Mouse (Mus musculus) CH12.LX (cell line): Measurements from ENCODE around the gene Kif5c. TPM values are rescaled to one million over a fixed set of nuclear protein-coding genes. Genes with fewer than 3 reads are reported as not detected.

Experiments used
- DNase-seq: peaks from one replicate; pipeline ENCODE4 v3.0.0-alpha.2; 2013; ENCODE audit errors: extremely low read depth
- H3K27ac ChIP-seq: 2 replicates; pipeline ENCODE4 v1.5.1; 2012; ENCODE audit warnings: low read depth, mild to moderate bottlenecking, control low read depth, moderate library complexity; ENCODE audit not compliant: insufficient read depth
- H3K27me3 ChIP-seq: replicated peaks from 2 replicates; pipeline ENCODE3; 2012; ENCODE audit warnings: inconsistent platforms
- H3K36me3 ChIP-seq, 2 experiments: replicated peaks in 1 of 2; 2 replicates each; pipeline versions ENCODE3 to v1.6.1; 2012; ENCODE audit warnings: inconsistent platforms in 1 of 2, low read length in 1 of 2, mild to moderate bottlenecking in 1 of 2, mixed read lengths in 1 of 2, moderate library complexity in 1 of 2; ENCODE audit not compliant: control insufficient read depth in 1 of 2, insufficient read depth in 1 of 2
- H3K4me1 ChIP-seq, 2 experiments: 2 replicates each; pipeline ENCODE4 v1.6.1; 2012; ENCODE audit warnings: inconsistent platforms in 1 of 2, moderate library complexity in 1 of 2; ENCODE audit not compliant: insufficient read depth in 2 of 2, control insufficient read depth in 1 of 2
- H3K4me2 ChIP-seq: 2 replicates; pipeline ENCODE4 v1.6.1; 2012; ENCODE audit warnings: low read depth, mild to moderate bottlenecking, control low read depth; ENCODE audit not compliant: poor library complexity, insufficient read depth, severe bottlenecking
- H3K4me3 ChIP-seq, 3 experiments: fragments of 150-350 bp in 1 of 3; sonication (generic) in 1 of 3; replicated peaks in 1 of 3; 2 replicates each; pipeline versions ENCODE3 to v1.5.1; 2011 to 2012; ENCODE audit warnings: low read depth in 2 of 3, low read length in 2 of 3, mild to moderate bottlenecking in 2 of 3, moderate library complexity in 2 of 3, control low read depth in 1 of 3, improper control_type of control experiment in 1 of 3, inconsistent platforms in 1 of 3, mixed read lengths in 1 of 3; ENCODE audit not compliant: poor library complexity in 1 of 3
- H3K79me2 ChIP-seq: replicated peaks from 2 replicates; pipeline ENCODE4 v1.6.1; 2012; ENCODE audit warnings: mild to moderate bottlenecking, moderate library complexity; ENCODE audit not compliant: control insufficient read depth, poor library complexity, insufficient read depth, severe bottlenecking; ENCODE audit errors: extremely low read depth
- H3K9ac ChIP-seq: 2 replicates; pipeline ENCODE4 v1.6.1; 2012; ENCODE audit warnings: low read depth, mild to moderate bottlenecking, control low read depth, moderate library complexity; ENCODE audit not compliant: insufficient read depth
- H3K9me3 ChIP-seq: replicated peaks from 2 replicates; pipeline ENCODE3; 2012; ENCODE audit warnings: low read length, inconsistent platforms, mixed read lengths
- CHD1 ChIP-seq: IDR thresholded peaks from 2 replicates; pipeline ENCODE4 v1.6.1; 2012; ENCODE audit warnings: low read depth, low read length, improper control_type of control experiment, inconsistent platforms
- CHD2 ChIP-seq: IDR thresholded peaks from 2 replicates; pipeline ENCODE4 v1.6.1; 2011; ENCODE audit warnings: low read length, improper control_type of control experiment
- E2F4 ChIP-seq: IDR thresholded peaks from 2 replicates; pipeline ENCODE4 v1.6.1; 2011; ENCODE audit warnings: low read depth, low read length, improper control_type of control experiment; ENCODE audit not compliant: insufficient replicate concordance
- ELF1 ChIP-seq: IDR thresholded peaks from 2 replicates; pipeline ENCODE4 v1.6.1; 2014; ENCODE audit warnings: low read depth, mild to moderate bottlenecking, inconsistent platforms, low read length, improper control_type of control experiment
- EP300 ChIP-seq: IDR thresholded peaks from 2 replicates; pipeline ENCODE4 v1.6.1; 2011; ENCODE audit warnings: low read length, improper control_type of control experiment
- ETS1 ChIP-seq: conservative IDR thresholded peaks from 2 replicates; pipeline ENCODE4 v1.6.1; 2012; ENCODE audit warnings: low read depth, mild to moderate bottlenecking, inconsistent platforms, low read length, improper control_type of control experiment, moderate library complexity
- HCFC1 ChIP-seq: IDR thresholded peaks from 2 replicates; pipeline ENCODE4 v1.6.1; 2012; ENCODE audit warnings: low read depth, mild to moderate bottlenecking, inconsistent platforms, low read length, improper control_type of control experiment
- IRF4 ChIP-seq: IDR thresholded peaks from 2 replicates; pipeline ENCODE4 v1.6.1; 2014; ENCODE audit warnings: low read depth, mild to moderate bottlenecking, inconsistent platforms, low read length, improper control_type of control experiment
- JUN ChIP-seq: IDR thresholded peaks from 2 replicates; pipeline ENCODE4 v1.6.1; 2011; ENCODE audit warnings: low read depth, mild to moderate bottlenecking, low read length, improper control_type of control experiment, moderate library complexity; ENCODE audit not compliant: insufficient read depth
- KAT2A ChIP-seq: IDR thresholded peaks from 2 replicates; pipeline ENCODE4 v1.6.1; 2012; ENCODE audit warnings: low read length, improper control_type of control experiment, inconsistent platforms; ENCODE audit not compliant: insufficient replicate concordance
- MAFK ChIP-seq: IDR thresholded peaks from 2 replicates; pipeline ENCODE4 v1.6.1; 2011; ENCODE audit warnings: low read length, improper control_type of control experiment; ENCODE audit not compliant: insufficient replicate concordance
- MAX ChIP-seq: IDR thresholded peaks from 2 replicates; pipeline ENCODE4 v1.6.1; 2011; ENCODE audit warnings: low read length, improper control_type of control experiment
- MEF2A ChIP-seq: IDR thresholded peaks from 2 replicates; pipeline ENCODE4 v1.6.1; 2014; ENCODE audit warnings: low read depth, mild to moderate bottlenecking, inconsistent platforms, low read length, improper control_type of control experiment, borderline replicate concordance
- MXI1 ChIP-seq: IDR thresholded peaks from 2 replicates; pipeline ENCODE4 v1.6.1; 2011; ENCODE audit warnings: mild to moderate bottlenecking, low read depth, low read length, improper control_type of control experiment
- RCOR1 ChIP-seq: conservative IDR thresholded peaks from 2 replicates; pipeline ENCODE4 v1.6.1; 2012; ENCODE audit warnings: low read depth, mild to moderate bottlenecking, inconsistent platforms, low read length, improper control_type of control experiment
- SIN3A ChIP-seq: IDR thresholded peaks from 2 replicates; pipeline ENCODE4 v1.6.1; 2012; ENCODE audit warnings: low read length, improper control_type of control experiment, inconsistent platforms
- TCF12 ChIP-seq: IDR thresholded peaks from 2 replicates; pipeline ENCODE4 v1.6.1; 2014; ENCODE audit warnings: low read depth, mild to moderate bottlenecking, inconsistent platforms, low read length, improper control_type of control experiment
- UBTF ChIP-seq: IDR thresholded peaks from 2 replicates; pipeline ENCODE4 v1.6.1; 2012; ENCODE audit warnings: low read depth, mild to moderate bottlenecking, inconsistent platforms, low read length, improper control_type of control experiment, moderate library complexity
- USF1 ChIP-seq: IDR thresholded peaks from 2 replicates; pipeline ENCODE4 v1.6.1; 2014; ENCODE audit warnings: low read depth, mild to moderate bottlenecking, inconsistent platforms, low read length, improper control_type of control experiment
- USF2 ChIP-seq: conservative IDR thresholded peaks from 2 replicates; pipeline ENCODE4 v1.6.1; 2011; ENCODE audit warnings: low read depth, low read length, improper control_type of control experiment
- ZKSCAN1 ChIP-seq: IDR thresholded peaks from 2 replicates; pipeline ENCODE4 v1.6.1; 2012; ENCODE audit warnings: low read depth, inconsistent platforms, low read length, improper control_type of control experiment, borderline replicate concordance
- dilution Hi-C: fragments of 300-500 bp; cut with MboI; formaldehyde crosslinking; loops from 2 replicates; pipeline ENCODE4 v1.14.3; 2020; ENCODE audit warnings: low sequenced_read_pairs; ENCODE audit not compliant: extremely low pct_unique_long_range_greater_than_20kb, extremely low pct_ligation_motif_present
- in situ Hi-C: fragments of 300-500 bp; cut with MboI; formaldehyde crosslinking; loops from 3 replicates; pipeline ENCODE4 v1.14.3; 2019; ENCODE audit warnings: low sequenced_read_pairs, low pct_ligation_motif_present, low pct_unique_long_range_greater_than_20kb, mixed read lengths
- polyA plus RNA-seq: library from polyadenylated mRNA; unstranded; fragments of >175 nt; gene quantifications from 2 replicates; pipeline ENCODE4 v1.2.1, GENCODE M21; 2012; ENCODE audit warnings: low read depth; ENCODE audit not compliant: insufficient read length
- total RNA-seq, 2 experiments: library from RNA; depleted of rRNA; stranded (reverse); fragments of 300-350 nt in 1 of 2; fragments of >200 nt in 1 of 2; gene quantifications; 2 replicates each; pipeline ENCODE4 v1.2.3; 2012 to 2014

The Kif5c gene
- total and polyA plus RNA-seq, 3 experiments: 3.0 to 3.5 (median 3.1) TPM

GRCm38 (mm10) chr2:49629181-49629580 is 10.1 kb downstream of the Kif5c start:
- Histone ChIP-seq H3K4me2 (no peak overlapping the region), H3K79me2 (no peaks in the 10 kb centered on the region), H3K9ac (no peak overlapping the region), H3K27ac (no peak overlapping the region), H3K9me3 (no peaks in the 10 kb centered on the region), H3K36me3 (no peaks in the 10 kb centered on the region), H3K4me3 (no peak overlapping the region), H3K27me3 (no peaks in the 10 kb centered on the region), H3K4me1 (no peaks in the 10 kb centered on the region)
- TF ChIP-seq RCOR1: no peak
- TF ChIP-seq MXI1: no peak
- no peak for TF ChIP-seq HCFC1
- TF ChIP-seq UBTF: no peak
- TF ChIP-seq JUN: no peak
- TF ChIP-seq ZKSCAN1: no peak
- no peak for TF ChIP-seq USF2
- no peak for TF ChIP-seq CHD1
- TF ChIP-seq MEF2A: no peak
- no peak for TF ChIP-seq USF1
- no peak for TF ChIP-seq EP300
- TF ChIP-seq IRF4: no peak
- TF ChIP-seq E2F4: no peak
- DNase-seq: no peak
- dilution Hi-C loops: no loop called here
- in situ Hi-C loops: no loop called here

- no peaks in the 10 kb centered on the region for H3K27me3 ChIP-seq
- no peak for DNase-seq
- no peaks in the 10 kb centered on the region for H3K79me2 ChIP-seq
- H3K36me3 ChIP-seq: no peaks in the 10 kb centered on the region
- TF ChIP-seq ETS1 (no peak), TCF12 (no peak), CHD2 (no peak), SIN3A (no peak), ELF1 (no peak), UBTF (no peak), MAFK (no peak), KAT2A (no peak), MAX (no peak)
- TF ChIP-seq, all 38 proteins: peak for 0
- no peaks in the 10 kb centered on the region for H3K4me1 ChIP-seq
- H3K9me3 ChIP-seq: no peaks in the 10 kb centered on the region
- no peak overlapping the region for H3K4me2 ChIP-seq
- dilution Hi-C loops: no loop called here
- H3K4me3 ChIP-seq: no peak overlapping the region
- in situ Hi-C loops: no loop called here
- H3K27ac ChIP-seq: no peak overlapping the region
- H3K9ac ChIP-seq: no peak overlapping the region
Observed at GRCm38 (mm10) chr2:49630636-49631035, 11.5 kb downstream of the Kif5c start.
